Mouse (Mus musculus) heart, embryonic 15.5 days (tissue): ENCODE data around the gene Ndufaf2. TPM values are rescaled to one million over a fixed set of nuclear protein-coding genes. Genes with fewer than 3 reads are reported as not detected.

Source experiments
- ATAC-seq: fragments of 200-750 bp; cut with Nextera tagmentation; replicated peaks from 2 replicates; pipeline ENCODE4 v1.8.0; 2017; ENCODE audit warnings: low read depth, moderate TSS enrichment; ENCODE audit not compliant: insufficient number of reproducible peaks, insufficient read depth, low FRiP score
- H3K27ac ChIP-seq: fragments of 300-500 bp; sonication (generic); 2 replicates; pipeline ENCODE4 v1.5.1; 2015; ENCODE audit warnings: mild to moderate bottlenecking, inconsistent platforms
- H3K27me3 ChIP-seq: fragments of 300-500 bp; sonication (generic); 2 replicates; pipeline ENCODE4 v1.6.1; 2015; ENCODE audit warnings: inconsistent platforms
- H3K36me3 ChIP-seq: fragments of 300-500 bp; sonication (generic); 2 replicates; pipeline ENCODE4 v1.6.1; 2015; ENCODE audit warnings: mild to moderate bottlenecking, inconsistent platforms
- H3K4me1 ChIP-seq: fragments of 300-500 bp; sonication (generic); replicated peaks from 2 replicates; pipeline ENCODE4 v1.6.1; 2015; ENCODE audit warnings: inconsistent platforms
- H3K4me2 ChIP-seq: fragments of 300-500 bp; sonication (generic); 2 replicates; pipeline ENCODE4 v1.6.1; 2015; ENCODE audit warnings: inconsistent platforms, mild to moderate bottlenecking, moderate library complexity
- H3K4me3 ChIP-seq: fragments of 300-500 bp; sonication (generic); 2 replicates; pipeline ENCODE4 v1.5.1; 2015; ENCODE audit warnings: mild to moderate bottlenecking, inconsistent platforms
- H3K9ac ChIP-seq: fragments of 300-500 bp; sonication (generic); 2 replicates; pipeline ENCODE4 v1.6.1; 2015; ENCODE audit warnings: mild to moderate bottlenecking, inconsistent platforms
- H3K9me3 ChIP-seq: fragments of 300-500 bp; sonication (generic); replicated peaks from 2 replicates; pipeline ENCODE4 v1.6.1; 2016; ENCODE audit warnings: inconsistent platforms
- WGBS: fragments of 180-500 bp; shearing (Covaris S2); methylation state at CpG from one replicate; pipeline ENCODE4 v1.1.7; 2015; ENCODE audit warnings: mixed read lengths; 5-methylcytosine and 5-hydroxymethylcytosine counted together
- polyA plus RNA-seq: library from polyadenylated mRNA; unstranded; fragments of >200 nt; fragmentation: Nextera tagmentation; extraction: Ambion mirVana; gene quantifications from 2 replicates; pipeline ENCODE4 v1.2.1, GENCODE M21; 2015

Gene Ndufaf2
- polyA plus RNA-seq, 1 experiment from 2014 or later = 58.8 TPM

GRCm38 (mm10) chr13:107983231-107983847, 175.1 kb downstream of the Ndufaf2 start:
- no peaks in the 10 kb centered on the region for H3K27me3 ChIP-seq
- H3K9me3 ChIP-seq = no peaks in the 10 kb centered on the region
- H3K9ac ChIP-seq = no peak overlapping the region
- no peaks in the 10 kb centered on the region for H3K36me3 ChIP-seq
- no peak overlapping the region for H3K4me2 ChIP-seq
- no peak for ATAC-seq
- no peak overlapping the region for H3K4me3 ChIP-seq
- no peak overlapping the region for H3K27ac ChIP-seq
- 86% methylated on average over 6 of the region's 6 CpGs for WGBS
- H3K4me1 ChIP-seq = no peaks in the 10 kb centered on the region

GRCm38 (mm10) chr13:107979461-107979860, 179.0 kb downstream of the Ndufaf2 start:
- Histone ChIP-seq H3K4me1 (no peaks in the 10 kb centered on the region), H3K36me3 (no peaks in the 10 kb centered on the region), H3K9me3 (no peaks in the 10 kb centered on the region), H3K9ac (no peak overlapping the region), H3K27ac (no peak overlapping the region), H3K4me2 (no peak overlapping the region), H3K27me3 (no peaks in the 10 kb centered on the region), H3K4me3 (no peak overlapping the region)
- 93% methylated on average over 6 of the region's 6 CpGs for WGBS
- ATAC-seq = no peak

- H3K4me3 ChIP-seq = no peak overlapping the region
- ATAC-seq = no peak
- no peaks in the 10 kb centered on the region for H3K36me3 ChIP-seq
- no peaks in the 10 kb centered on the region for H3K9me3 ChIP-seq
- no peak overlapping the region for H3K9ac ChIP-seq
- H3K27me3 ChIP-seq = no peaks in the 10 kb centered on the region
- H3K4me2 ChIP-seq = no peak overlapping the region
- WGBS = 87% methylated on average over 16 of the region's 16 CpGs
- H3K4me1 ChIP-seq = no peaks in the 10 kb centered on the region
- no peak overlapping the region for H3K27ac ChIP-seq
Measured at GRCm38 (mm10) chr13:107976886-107977656, 181.4 kb downstream of the Ndufaf2 start.

- Histone ChIP-seq H3K9ac (no peak overlapping the region), H3K27me3 (no peaks in the 10 kb centered on the region), H3K36me3 (no peaks in the 10 kb centered on the region), H3K4me1 (peaks cover 16% of the 10 kb centered on the region), H3K27ac (no peak overlapping the region), H3K4me3 (no peak overlapping the region), H3K9me3 (no peaks in the 10 kb centered on the region), H3K4me2 (no peak overlapping the region)
- ATAC-seq = no peak
- WGBS = 69% methylated on average over 4 of the region's 4 CpGs
Measured at GRCm38 (mm10) chr13:107972451-107972850, 186.0 kb downstream of the Ndufaf2 start.

GRCm38 (mm10) chr13:107971868-107972267, 186.6 kb downstream of the Ndufaf2 start:
- no peaks in the 10 kb centered on the region for H3K27me3 ChIP-seq
- WGBS = 56% methylated on average over 7 of the region's 7 CpGs
- no peak for ATAC-seq

GRCm38 (mm10) chr13:107970422-107971142, 187.8 kb downstream of the Ndufaf2 start:
- no peaks in the 10 kb centered on the region for H3K27me3 ChIP-seq
- H3K9ac ChIP-seq = no peak overlapping the region
- H3K4me1 ChIP-seq = peaks cover 16% of the 10 kb centered on the region
- H3K36me3 ChIP-seq = no peaks in the 10 kb centered on the region
- peak overlapping the region; percentile 56 for H3K4me2 ChIP-seq
- peak overlapping the region; percentile 22; the same call in 1 of the 2 replicates for H3K4me3 ChIP-seq
- no peaks in the 10 kb centered on the region for H3K9me3 ChIP-seq
- 51% methylated on average over 11 of the region's 11 CpGs for WGBS
- H3K27ac ChIP-seq = peak overlapping the region; percentile 47; the same call in 1 of the 2 replicates
- ATAC-seq = peak; percentile 79

More at GRCm38 (mm10) chr13:107971868-107972267, 186.6 kb downstream of the Ndufaf2 start:
- Histone ChIP-seq H3K4me3 (no peak overlapping the region), H3K36me3 (no peaks in the 10 kb centered on the region), H3K9me3 (no peaks in the 10 kb centered on the region), H3K9ac (no peak overlapping the region), H3K27ac (no peak overlapping the region), H3K4me1 (peaks cover 16% of the 10 kb centered on the region), H3K4me2 (no peak overlapping the region)

- 13% methylated on average over 7 of the region's 7 CpGs for WGBS
- Histone ChIP-seq H3K4me2 (peak overlapping the region; percentile 56), H3K27ac (peak overlapping the region; percentile 2; the same call in 1 of the 2 replicates), H3K9me3 (no peaks in the 10 kb centered on the region), H3K27me3 (no peaks in the 10 kb centered on the region), H3K4me1 (peaks cover 16% of the 10 kb centered on the region), H3K4me3 (peak overlapping the region; percentile 22; the same call in 1 of the 2 replicates), H3K36me3 (no peaks in the 10 kb centered on the region), H3K9ac (no peak overlapping the region)
- peak; percentile 43; the same call in 1 of the 2 replicates for ATAC-seq
Measured at GRCm38 (mm10) chr13:107969961-107970391, 188.4 kb downstream of the Ndufaf2 start.

- Histone ChIP-seq H3K27me3 (no peaks in the 10 kb centered on the region), H3K9ac (no peak overlapping the region), H3K36me3 (no peaks in the 10 kb centered on the region), H3K4me1 (peaks cover 21% of the 10 kb centered on the region), H3K9me3 (no peaks in the 10 kb centered on the region), H3K27ac (no peak overlapping the region), H3K4me2 (no peak overlapping the region), H3K4me3 (no peak overlapping the region)
- ATAC-seq = no peak
- 60% methylated on average over 7 of the region's 7 CpGs for WGBS
Measured at GRCm38 (mm10) chr13:107964616-107965015, 193.8 kb downstream of the Ndufaf2 start.

GRCm38 (mm10) chr13:107963471-107963870, 195.0 kb downstream of the Ndufaf2 start:
- H3K9me3 ChIP-seq = no peaks in the 10 kb centered on the region
- WGBS = 58% methylated on average over 11 of the region's 11 CpGs
- ATAC-seq = no peak

GRCm38 (mm10) chr13:107962741-107963140, 195.7 kb downstream of the Ndufaf2 start:
- no peaks in the 10 kb centered on the region for H3K27me3 ChIP-seq
- no peak overlapping the region for H3K4me2 ChIP-seq
- no peaks in the 10 kb centered on the region for H3K36me3 ChIP-seq
- H3K4me3 ChIP-seq = no peak overlapping the region
- H3K4me1 ChIP-seq = peaks cover 21% of the 10 kb centered on the region
- H3K9ac ChIP-seq = no peak overlapping the region
- H3K27ac ChIP-seq = no peak overlapping the region
- 49% methylated on average over 4 of the region's 4 CpGs for WGBS
- ATAC-seq = no peak
- no peaks in the 10 kb centered on the region for H3K9me3 ChIP-seq

More at GRCm38 (mm10) chr13:107963471-107963870, 195.0 kb downstream of the Ndufaf2 start:
- no peak overlapping the region for H3K4me3 ChIP-seq
- no peak overlapping the region for H3K9ac ChIP-seq
- no peak overlapping the region for H3K27ac ChIP-seq
- H3K36me3 ChIP-seq = no peaks in the 10 kb centered on the region
- no peaks in the 10 kb centered on the region for H3K27me3 ChIP-seq
- H3K4me1 ChIP-seq = peaks cover 21% of the 10 kb centered on the region
- H3K4me2 ChIP-seq = no peak overlapping the region

GRCm38 (mm10) chr13:107961972-107962371, 196.5 kb downstream of the Ndufaf2 start:
- Histone ChIP-seq H3K36me3 (no peaks in the 10 kb centered on the region), H3K27ac (no peak overlapping the region), H3K4me3 (no peak overlapping the region), H3K9me3 (no peaks in the 10 kb centered on the region), H3K4me2 (no peak overlapping the region), H3K9ac (no peak overlapping the region), H3K27me3 (no peaks in the 10 kb centered on the region), H3K4me1 (peaks cover 21% of the 10 kb centered on the region)
- ATAC-seq = no peak
- WGBS = 41% methylated on average over 4 of the region's 4 CpGs
